Mouse (Mus musculus) neural tube, embryonic 14.5 days (tissue): ENCODE data around the gene Nkain2. TPM values are rescaled to one million over a fixed set of nuclear protein-coding genes. Genes with fewer than 3 reads are reported as not detected.
A peak's percentile ranks its signal among the peaks of the same experiment; 100 is the strongest.

ENCODE experiments used
- ATAC-seq: fragments of 200-750 bp; cut with Nextera tagmentation; 2 replicates; pipeline ENCODE4 v1.8.0; 2017; ENCODE audit warnings: low read depth, mild to moderate bottlenecking, moderate TSS enrichment, moderate library complexity
- H3K27ac ChIP-seq: fragments of 300-500 bp; sonication (generic); 2 replicates; pipeline ENCODE4 v1.5.1; 2014; ENCODE audit warnings: low read depth, mild to moderate bottlenecking, control low read depth, low read length, moderate library complexity, mixed read lengths
- H3K27me3 ChIP-seq: fragments of 300-500 bp; sonication (generic); 2 replicates; pipeline ENCODE4 v1.6.1; 2014; ENCODE audit warnings: low read length; ENCODE audit not compliant: control insufficient read depth, insufficient read depth
- H3K36me3 ChIP-seq: fragments of 300-500 bp; sonication (generic); 2 replicates; pipeline ENCODE4 v1.6.1; 2014; ENCODE audit warnings: low read length, mixed read lengths; ENCODE audit not compliant: control insufficient read depth, insufficient read depth
- H3K4me1 ChIP-seq: fragments of 300-500 bp; sonication (generic); 2 replicates; pipeline ENCODE4 v1.6.1; 2014; ENCODE audit warnings: low read length; ENCODE audit not compliant: control insufficient read depth, insufficient read depth
- H3K4me2 ChIP-seq: fragments of 300-500 bp; sonication (generic); 2 replicates; pipeline ENCODE4 v1.6.1; 2014; ENCODE audit warnings: mild to moderate bottlenecking, low read depth, low read length, control low read depth
- H3K4me3 ChIP-seq: fragments of 300-500 bp; sonication (generic); 2 replicates; pipeline ENCODE4 v1.5.1; 2014; ENCODE audit warnings: low read depth, low read length, control low read depth, mixed read lengths
- H3K9ac ChIP-seq: fragments of 300-500 bp; sonication (generic); replicated peaks from 2 replicates; pipeline ENCODE4 v1.6.1; 2014; ENCODE audit warnings: low read depth, mild to moderate bottlenecking, control low read depth, low read length, mixed read lengths
- H3K9me3 ChIP-seq: fragments of 300-500 bp; sonication (generic); 2 replicates; pipeline ENCODE4 v1.6.1; 2016; ENCODE audit warnings: low read length; ENCODE audit not compliant: control insufficient read depth
- WGBS: fragments of 180-500 bp; shearing (Covaris S2); extraction: QIAGEN DNeasy Blood & Tissue Kit; methylation state at CpG from one replicate; pipeline ENCODE4 v1.1.7; 2014; 5-methylcytosine and 5-hydroxymethylcytosine counted together
- polyA plus RNA-seq: library from polyadenylated mRNA; unstranded; fragments of >200 nt; fragmentation: Nextera tagmentation; extraction: Ambion mirVana; gene quantifications from 2 replicates; pipeline ENCODE4 v1.2.1, GENCODE M21; 2014

Gene Nkain2
- polyA plus RNA-seq, 1 experiment from 2014 or later: 24.3 TPM

DNA sequence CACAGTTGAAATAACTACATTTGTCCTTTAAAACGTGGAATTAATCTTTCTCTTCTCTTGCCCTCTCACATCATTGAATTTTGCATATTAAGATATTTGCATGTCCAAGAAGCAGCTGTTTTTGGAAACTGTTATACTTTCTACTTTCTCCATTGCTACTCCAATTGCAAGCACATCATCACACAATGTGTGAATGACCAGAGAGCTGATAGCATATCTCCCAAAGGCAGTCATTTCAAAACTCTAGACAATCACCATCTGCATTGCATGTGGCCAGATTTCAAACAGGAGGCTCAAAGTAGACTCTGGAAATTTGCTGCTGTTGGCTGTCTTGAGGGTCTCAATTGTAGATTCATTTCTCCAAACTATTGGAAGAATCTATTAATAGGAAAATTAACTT, 396.7 kb downstream of the Nkain2 start:
- 81% methylated on average over 1 of the region's 1 CpGs for WGBS
- Histone ChIP-seq H3K27me3 (no peaks in the 10 kb centered on the region), H3K36me3 (no peaks in the 10 kb centered on the region), H3K27ac (no peak overlapping the region), H3K9ac (no peak overlapping the region), H3K4me2 (no peak overlapping the region), H3K4me1 (no peaks in the 10 kb centered on the region), H3K9me3 (no peaks in the 10 kb centered on the region), H3K4me3 (no peak overlapping the region)
- no peak for ATAC-seq

DNA sequence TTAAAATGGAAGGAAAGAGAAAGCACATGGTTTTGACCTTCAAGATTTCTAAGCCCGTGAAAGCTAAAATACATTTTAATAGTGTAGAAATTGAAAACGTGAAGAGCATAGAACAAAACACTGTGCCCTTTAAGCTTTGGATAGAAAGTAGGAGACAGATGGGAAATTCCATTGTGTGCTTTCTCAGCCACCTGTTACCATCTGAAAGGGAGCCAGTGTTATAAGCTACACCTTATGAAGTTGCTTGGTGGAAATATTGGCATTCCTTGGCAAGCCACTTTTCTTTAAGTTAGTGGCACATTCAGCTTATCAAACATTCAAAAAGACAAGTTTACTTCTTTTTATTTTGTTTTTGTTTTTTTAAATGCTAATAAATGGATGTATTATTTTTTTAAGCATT, 427.5 kb downstream of the Nkain2 start:
- no peak overlapping the region for H3K27ac ChIP-seq
- no peak overlapping the region for H3K4me3 ChIP-seq
- H3K9ac ChIP-seq: no peak overlapping the region
- no peaks in the 10 kb centered on the region for H3K27me3 ChIP-seq
- no peaks in the 10 kb centered on the region for H3K36me3 ChIP-seq
- H3K4me2 ChIP-seq: no peak overlapping the region
- no peak for ATAC-seq
- 72% methylated on average over 2 of the region's 2 CpGs for WGBS
- H3K9me3 ChIP-seq: no peaks in the 10 kb centered on the region
- no peaks in the 10 kb centered on the region for H3K4me1 ChIP-seq

DNA sequence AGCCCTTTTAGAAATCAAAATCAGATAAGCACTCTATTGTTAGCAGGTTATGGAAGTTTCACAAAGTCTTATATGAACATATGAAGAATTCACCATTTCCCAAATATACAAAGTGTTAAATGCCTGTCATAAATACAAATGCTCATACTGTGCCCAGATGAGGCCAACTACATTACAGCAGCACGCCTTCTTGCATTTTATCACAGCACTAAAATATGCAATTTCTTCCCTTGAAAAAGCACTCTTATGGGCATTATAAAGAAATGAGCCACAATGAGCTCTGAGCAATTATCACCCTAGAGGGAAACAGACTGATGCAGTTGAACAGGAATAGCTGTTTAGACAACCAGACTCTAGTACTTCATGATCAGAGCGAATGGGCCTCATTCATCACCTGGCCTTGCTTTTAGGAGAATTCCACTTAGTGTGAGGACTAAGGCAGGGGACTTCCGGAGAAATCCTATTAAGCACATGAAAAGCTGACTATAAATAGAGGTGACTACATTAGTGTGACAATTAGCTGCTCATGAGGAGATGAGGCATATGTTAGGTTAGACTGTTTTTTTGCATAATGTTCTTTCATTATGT, 450.2 kb downstream of the Nkain2 start:
- H3K4me2 ChIP-seq: no peak overlapping the region
- H3K4me1 ChIP-seq: 0 out of 2 replicates have a peak, but pooled peaks cover 2% of the 10 kb centered on the region
- H3K36me3 ChIP-seq: no peaks in the 10 kb centered on the region
- no peaks in the 10 kb centered on the region for H3K27me3 ChIP-seq
- peak; percentile 94 for ATAC-seq
- H3K4me3 ChIP-seq: no peak overlapping the region
- H3K27ac ChIP-seq: no peak overlapping the region
- H3K9me3 ChIP-seq: no peaks in the 10 kb centered on the region
- H3K9ac ChIP-seq: no peak overlapping the region
- 27% methylated on average over 3 of the region's 3 CpGs for WGBS

DNA sequence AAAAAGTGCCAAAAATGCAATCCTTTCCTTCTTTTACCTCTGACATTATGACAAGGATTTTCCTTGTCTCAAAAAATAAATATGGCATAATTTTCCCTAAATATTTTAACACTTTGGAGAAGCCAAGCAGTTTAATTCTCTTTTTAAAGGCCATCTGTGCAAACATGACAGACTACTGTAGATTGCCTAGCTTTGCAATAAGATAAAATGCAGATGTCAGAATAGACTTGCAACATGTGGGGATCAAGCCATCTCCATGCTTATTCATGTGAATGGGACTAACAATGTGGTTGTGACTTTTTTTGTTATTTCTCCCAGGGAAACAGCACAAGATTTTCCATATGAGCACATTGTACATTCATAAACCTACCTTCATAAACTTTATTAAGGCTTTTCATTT, 476.0 kb downstream of the Nkain2 start:
- Histone ChIP-seq H3K36me3 (no peaks in the 10 kb centered on the region), H3K4me1 (no peaks in the 10 kb centered on the region), H3K4me2 (no peak overlapping the region), H3K27ac (no peak overlapping the region), H3K9me3 (no peaks in the 10 kb centered on the region), H3K9ac (no peak overlapping the region), H3K27me3 (no peaks in the 10 kb centered on the region), H3K4me3 (no peak overlapping the region)
- ATAC-seq: no peak

DNA sequence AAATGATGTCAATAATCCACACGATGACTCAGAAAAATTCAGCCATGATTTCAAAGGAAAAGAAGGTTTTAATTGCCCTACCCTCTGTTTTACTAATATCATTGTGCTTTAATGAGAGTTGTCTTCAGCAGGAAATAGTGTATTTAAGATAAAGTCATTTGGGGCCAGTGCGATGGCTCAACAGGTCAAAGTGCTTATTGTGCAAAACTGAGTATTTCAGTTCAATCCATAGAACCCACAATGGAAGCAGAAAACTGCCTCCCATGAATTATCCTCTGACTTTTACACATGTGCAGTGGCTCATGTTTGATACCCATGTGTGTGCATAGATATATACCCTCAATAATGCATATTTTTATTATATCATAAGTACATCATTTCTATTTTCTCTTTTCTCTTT, 478.9 kb downstream of the Nkain2 start:
- H3K4me2 ChIP-seq: no peak overlapping the region
- no peak overlapping the region for H3K4me3 ChIP-seq
- no peak for ATAC-seq
- no peaks in the 10 kb centered on the region for H3K9me3 ChIP-seq
- H3K27me3 ChIP-seq: no peaks in the 10 kb centered on the region
- H3K27ac ChIP-seq: no peak overlapping the region
- 94% methylated on average over 2 of the region's 2 CpGs for WGBS
- no peaks in the 10 kb centered on the region for H3K36me3 ChIP-seq
- no peak overlapping the region for H3K9ac ChIP-seq
- no peaks in the 10 kb centered on the region for H3K4me1 ChIP-seq

DNA sequence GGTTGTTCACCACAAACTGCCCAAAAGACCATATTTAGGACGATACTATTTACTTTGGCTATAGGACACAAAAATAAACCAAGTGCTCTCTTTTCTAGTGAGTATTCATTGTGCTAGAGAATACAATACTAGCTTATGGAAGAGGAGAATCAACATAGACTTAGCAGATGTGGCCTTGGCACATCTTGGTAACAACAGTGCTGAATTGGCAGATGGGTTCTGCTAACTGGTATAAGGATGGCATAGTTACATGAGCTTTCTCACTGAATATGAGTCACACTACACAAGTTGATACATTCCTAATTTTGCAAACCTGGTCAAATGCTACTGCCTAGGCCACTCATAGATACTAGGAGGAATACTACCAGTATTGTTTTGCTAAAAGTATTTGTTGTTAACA, 489.3 kb downstream of the Nkain2 start:
- H3K27me3 ChIP-seq: no peaks in the 10 kb centered on the region
- H3K4me1 ChIP-seq: no peaks in the 10 kb centered on the region
- no peak for ATAC-seq
- WGBS: 93% methylated on average over 1 of the region's 1 CpGs
- H3K36me3 ChIP-seq: no peaks in the 10 kb centered on the region
- no peak overlapping the region for H3K9ac ChIP-seq
- H3K4me3 ChIP-seq: no peak overlapping the region
- no peak overlapping the region for H3K27ac ChIP-seq
- no peak overlapping the region for H3K4me2 ChIP-seq
- H3K9me3 ChIP-seq: no peaks in the 10 kb centered on the region

DNA sequence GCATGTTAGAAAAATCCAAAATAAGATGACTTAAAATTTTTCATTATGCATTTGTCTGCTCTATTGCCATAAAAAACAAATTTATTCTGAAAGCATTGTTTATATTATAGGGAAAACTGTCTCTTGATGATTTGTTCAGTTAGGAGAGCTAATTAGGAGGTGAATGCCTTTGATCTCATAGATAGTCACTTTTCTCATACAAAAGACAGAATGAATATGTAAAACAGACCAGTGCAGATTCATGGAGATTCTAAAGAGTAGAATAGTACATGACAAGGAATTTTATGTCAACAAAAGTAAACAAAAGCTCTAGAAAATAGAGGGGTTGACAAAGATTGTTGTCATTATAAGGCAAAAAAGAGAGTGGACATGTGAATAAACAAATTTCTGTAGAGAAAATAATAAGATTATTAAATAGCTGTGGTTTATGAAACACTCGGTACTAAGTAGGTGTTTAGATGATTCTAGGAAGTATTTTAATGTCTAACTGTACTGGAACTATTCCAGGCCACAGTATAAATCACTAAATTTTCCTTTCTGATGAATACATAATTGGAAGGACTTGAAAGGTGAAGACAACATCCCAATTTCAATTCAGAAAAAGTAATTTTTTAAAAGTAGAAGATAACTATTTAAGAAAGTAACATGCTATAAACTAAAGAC, 496.3 kb downstream of the Nkain2 start:
- Histone ChIP-seq H3K4me2 (no peak overlapping the region), H3K4me3 (no peak overlapping the region), H3K9ac (no peak overlapping the region), H3K27me3 (no peaks in the 10 kb centered on the region), H3K27ac (no peak overlapping the region), H3K9me3 (no peaks in the 10 kb centered on the region), H3K36me3 (no peaks in the 10 kb centered on the region), H3K4me1 (no peaks in the 10 kb centered on the region)
- 89% methylated on average over 1 of the region's 1 CpGs for WGBS
- no peak for ATAC-seq

DNA sequence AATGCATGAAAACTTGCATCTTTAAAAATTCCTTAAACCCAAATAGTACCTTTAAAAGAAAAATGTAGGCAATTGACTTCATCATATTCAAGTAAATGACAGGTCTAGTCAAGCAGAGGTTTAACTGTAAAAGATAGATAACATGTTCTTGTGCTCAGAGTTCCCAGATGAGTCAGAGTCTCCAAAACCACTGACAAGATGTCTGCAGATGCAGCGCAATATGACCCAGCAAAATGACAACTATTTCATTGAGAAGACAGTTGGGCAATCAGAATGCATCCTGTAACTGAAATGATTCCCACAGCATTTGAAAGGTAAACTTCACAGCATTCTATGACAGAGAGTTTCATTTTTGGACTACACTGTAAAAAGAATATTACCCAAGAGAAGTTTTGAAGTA, 496.9 kb downstream of the Nkain2 start:
- Histone ChIP-seq H3K9ac (no peak overlapping the region), H3K9me3 (no peaks in the 10 kb centered on the region), H3K4me3 (no peak overlapping the region), H3K27me3 (no peaks in the 10 kb centered on the region), H3K27ac (no peak overlapping the region), H3K4me2 (no peak overlapping the region), H3K36me3 (no peaks in the 10 kb centered on the region), H3K4me1 (no peaks in the 10 kb centered on the region)
- no peak for ATAC-seq
- 88% methylated on average over 1 of the region's 1 CpGs for WGBS

DNA sequence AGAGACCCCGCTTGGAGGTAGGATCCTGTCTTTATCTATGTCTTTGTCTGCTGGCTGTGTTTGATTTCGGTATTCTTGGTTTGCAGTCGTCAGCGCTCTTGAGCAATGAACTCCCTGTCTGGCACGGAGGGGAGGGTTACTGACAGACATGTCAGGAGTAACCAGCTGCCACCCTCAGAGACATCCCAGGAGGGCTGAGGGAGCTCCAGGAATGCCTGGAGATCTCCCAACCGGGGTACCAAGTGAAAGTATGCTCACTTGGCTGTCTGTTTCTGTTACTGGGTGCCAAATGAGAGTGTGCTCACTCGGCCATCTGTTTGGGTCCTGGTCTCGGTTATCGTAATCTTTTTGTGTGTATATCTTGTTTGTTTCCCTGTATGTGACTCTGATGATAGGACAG, 577.5 kb downstream of the Nkain2 start:
- no peaks in the 10 kb centered on the region for H3K36me3 ChIP-seq
- H3K4me1 ChIP-seq: no peaks in the 10 kb centered on the region
- H3K27me3 ChIP-seq: no peaks in the 10 kb centered on the region
- H3K9ac ChIP-seq: no peak overlapping the region
- 95% methylated on average over 9 of the region's 9 CpGs for WGBS
- H3K4me3 ChIP-seq: no peak overlapping the region
- ATAC-seq: no peak
- no peak overlapping the region for H3K4me2 ChIP-seq
- no peaks in the 10 kb centered on the region; the same call in 1 of the 2 replicates for H3K9me3 ChIP-seq
- H3K27ac ChIP-seq: no peak overlapping the region
